Mouse (Mus musculus) G1E (cell line): Measurements from ENCODE around the gene Adap1. TPM values are rescaled to one million over a fixed set of nuclear protein-coding genes. Genes with fewer than 3 reads are reported as not detected.

Experiments
- ATAC-seq: 2 replicates; pipeline ENCODE4 v1.8.0; 2016; ENCODE audit warnings: mild to moderate bottlenecking; ENCODE audit not compliant: insufficient number of reproducible peaks, poor library complexity, low FRiP score, severe bottlenecking; ENCODE audit errors: extremely low read depth
- DNase-seq: peaks from one replicate; pipeline ENCODE4 v3.0.0; 2012; ENCODE audit warnings: low spot score
- H3K27me3 ChIP-seq: 2 replicates; pipeline ENCODE4 v1.6.1; 2012; ENCODE audit warnings: mild to moderate bottlenecking, low read length, inconsistent platforms; ENCODE audit not compliant: insufficient read depth
- H3K36me3 ChIP-seq: replicated peaks from 2 replicates; pipeline ENCODE3; 2012; ENCODE audit warnings: mild to moderate bottlenecking, inconsistent platforms
- H3K4me1 ChIP-seq: 2 replicates; pipeline ENCODE4 v1.6.1; 2012; ENCODE audit warnings: low read depth, low read length, inconsistent platforms, mixed read lengths; ENCODE audit not compliant: insufficient read depth
- H3K4me3 ChIP-seq: 2 replicates; pipeline ENCODE4 v1.5.1; 2012; ENCODE audit warnings: low read depth, mild to moderate bottlenecking, inconsistent platforms, low read length, moderate library complexity, mixed read lengths
- H3K9me3 ChIP-seq: replicated peaks from 2 replicates; pipeline ENCODE4 v1.6.1; 2012; ENCODE audit warnings: inconsistent platforms
- CTCF ChIP-seq: IDR thresholded peaks from 2 replicates; pipeline ENCODE4 v1.5.1; 2012; ENCODE audit warnings: low read depth, low read length, inconsistent platforms, mixed read lengths
- GATA1 ChIP-seq: IDR thresholded peaks from 2 replicates; pipeline ENCODE4 v1.6.1; 2012; ENCODE audit warnings: borderline replicate concordance, low read length, inconsistent platforms, mixed read lengths
- GATA2 ChIP-seq: IDR thresholded peaks from 2 replicates; pipeline ENCODE4 v1.6.1; 2012; ENCODE audit warnings: low read depth, low read length, inconsistent platforms, borderline replicate concordance
- POLR2AphosphoS5 ChIP-seq: IDR thresholded peaks from 2 replicates; pipeline ENCODE4 v1.6.1; 2012; ENCODE audit warnings: low read depth, low read length, inconsistent platforms; ENCODE audit not compliant: insufficient replicate concordance
- TAL1 ChIP-seq: conservative IDR thresholded peaks from 2 replicates; pipeline ENCODE4 v1.6.1; 2012; ENCODE audit warnings: low read depth, low read length, inconsistent platforms, mixed read lengths
- polyA plus RNA-seq: library from polyadenylated mRNA; stranded (reverse); fragments of >175 nt; gene quantifications from 2 replicates; pipeline ENCODE4 v1.2.3, GENCODE M21; 2012
- total RNA-seq, 2 experiments: library from RNA; stranded (forward) in 1 of 2; stranded (reverse) in 1 of 2; fragments of 200-1000 nt in 1 of 2; fragments of >200 nt in 1 of 2; fragmentation: Nextera tagmentation in 1 of 2; gene quantifications; 2 replicates each; pipeline ENCODE4 v1.2.3; 2014 to 2017

The Adap1 gene
- total and polyA plus RNA-seq, 3 experiments, result 1.4 to 2.3 (median 1.8) TPM

- Histone ChIP-seq H3K9me3 (no peaks in the 10 kb centered on the region), H3K36me3 (peaks cover 50% of the 10 kb centered on the region), H3K27me3 (peaks cover 9% of the 10 kb centered on the region; the same call in 1 of the 2 replicates), H3K4me3 (no peak overlapping the region), H3K4me1 (peaks cover 32% of the 10 kb centered on the region)
- TF ChIP-seq TAL1, result no peak
- TF ChIP-seq POLR2AphosphoS5, result no peak
- TF ChIP-seq GATA1, result no peak
- TF ChIP-seq GATA2, result no peak
- TF ChIP-seq CTCF, result no peak
- no peak for DNase-seq
- ATAC-seq, result no peak
Observed at GRCm38 (mm10) chr5:139270806-139271521, 54.5 kb downstream of the Adap1 start.

- DNase-seq (no peak), ATAC-seq (no peak)
- no peak overlapping the region for H3K4me3 ChIP-seq
- no peaks in the 10 kb centered on the region for H3K27me3 ChIP-seq
- TF ChIP-seq GATA1 (no peak), GATA2 (no peak), CTCF (no peak), POLR2AphosphoS5 (no peak), TAL1 (no peak)
- no peaks in the 10 kb centered on the region for H3K9me3 ChIP-seq
- H3K4me1 ChIP-seq, result peaks cover 17% of the 10 kb centered on the region
- peaks cover 83% of the 10 kb centered on the region for H3K36me3 ChIP-seq
Observed at GRCm38 (mm10) chr5:139267661-139268060, 57.8 kb downstream of the Adap1 start.

- ATAC-seq (no peak), DNase-seq (no peak)
- Histone ChIP-seq H3K9me3 (no peaks in the 10 kb centered on the region), H3K4me3 (no peak overlapping the region), H3K27me3 (no peaks in the 10 kb centered on the region), H3K4me1 (peaks cover 23% of the 10 kb centered on the region), H3K36me3 (peaks cover 98% of the 10 kb centered on the region)
- TF ChIP-seq GATA2 (no peak), CTCF (no peak), GATA1 (no peak)
Observed at GRCm38 (mm10) chr5:139261403-139261802, 64.0 kb downstream of the Adap1 start.

GRCm38 (mm10) chr5:139259853-139260252 lies 65.6 kb downstream of the Adap1 start:
- no peaks in the 10 kb centered on the region for H3K9me3 ChIP-seq
- no peaks in the 10 kb centered on the region for H3K27me3 ChIP-seq
- DNase-seq (no peak), ATAC-seq (no peak)
- H3K4me3 ChIP-seq, result no peak overlapping the region
- TF ChIP-seq GATA1, result no peak
- TF ChIP-seq GATA2, result no peak
- TF ChIP-seq CTCF, result no peak
- no peak for TF ChIP-seq TAL1
- peaks cover 39% of the 10 kb centered on the region for H3K4me1 ChIP-seq
- peaks cover 98% of the 10 kb centered on the region for H3K36me3 ChIP-seq

- Histone ChIP-seq H3K4me3 (no peak overlapping the region), H3K9me3 (no peaks in the 10 kb centered on the region), H3K36me3 (peaks cover 93% of the 10 kb centered on the region), H3K4me1 (peaks cover 51% of the 10 kb centered on the region), H3K27me3 (no peaks in the 10 kb centered on the region)
- TF ChIP-seq CTCF (no peak), POLR2AphosphoS5 (no peak), GATA1 (no peak), GATA2 (no peak), TAL1 (no peak)
- DNase-seq (no peak), ATAC-seq (no peak)
Observed at GRCm38 (mm10) chr5:139258371-139259035, 66.9 kb downstream of the Adap1 start.

GRCm38 (mm10) chr5:139257818-139258217 lies 67.6 kb downstream of the Adap1 start:
- Histone ChIP-seq H3K4me3 (no peak overlapping the region), H3K4me1 (peaks cover 57% of the 10 kb centered on the region), H3K27me3 (no peaks in the 10 kb centered on the region), H3K36me3 (peaks cover 89% of the 10 kb centered on the region), H3K9me3 (no peaks in the 10 kb centered on the region)
- ATAC-seq (no peak), DNase-seq (no peak)
- TF ChIP-seq POLR2AphosphoS5 (no peak), GATA2 (no peak), GATA1 (no peak), TAL1 (no peak), CTCF (no peak)
